Mouse (Mus musculus): ENCODE results near the gene Pdzd7.

DNA sequence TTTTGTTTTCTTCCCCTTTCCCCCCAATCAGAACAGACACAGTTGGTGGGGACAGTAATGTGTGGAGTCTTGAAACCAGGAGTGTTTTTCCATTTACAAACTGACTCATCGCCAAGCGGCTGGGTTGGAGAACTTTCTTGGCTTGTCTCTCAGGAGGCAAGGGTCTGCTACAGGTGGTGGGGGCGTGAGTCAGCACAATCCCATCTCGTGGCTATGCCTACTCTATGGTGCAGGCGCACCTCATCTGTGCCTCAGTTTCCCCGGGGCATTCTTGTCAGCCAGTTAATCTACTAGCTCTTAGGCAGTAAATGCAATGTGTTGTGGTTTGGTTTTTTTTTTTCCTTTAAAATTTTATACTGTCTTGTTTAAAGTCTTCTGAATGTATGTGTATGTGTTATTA is 62.2 kb downstream of the Pdzd7 start:
- TF ChIP-seq CTCF (IDR thresholded peaks at IDR 0.05; ENCODE audit: low read depth, low read length) = no peak
- TF ChIP-seq POLR2A (IDR thresholded peaks at IDR 0.05; ENCODE audit: borderline replicate concordance, low read depth, low read length) = no peak
